Mouse (Mus musculus) myocyte (in vitro differentiated cells): Measurements from ENCODE around the gene Ctcfl. TPM values are rescaled to one million over a fixed set of nuclear protein-coding genes. Genes with fewer than 3 reads are reported as not detected.

Experiments used
- H3K27me3 ChIP-seq: one replicate; pipeline ENCODE4 v1.6.1; 2011; ENCODE audit not compliant: control insufficient read depth, insufficient read depth, insufficient read length
- H3K36me3 ChIP-seq: one replicate; pipeline ENCODE4 v1.6.1; 2011; ENCODE audit not compliant: control insufficient read depth, insufficient read depth
- H3K4me2 ChIP-seq: one replicate; pipeline ENCODE4 v1.6.1; 2011; ENCODE audit warnings: low read depth, control low read depth
- H3K4me3 ChIP-seq: one replicate; pipeline ENCODE4 v1.5.1; 2011; ENCODE audit warnings: mild to moderate bottlenecking, control low read depth, moderate library complexity
- H3K79me2 ChIP-seq: one replicate; pipeline ENCODE4 v1.6.1; 2011; ENCODE audit not compliant: control insufficient read depth, insufficient read depth
- H3ac ChIP-seq: one replicate; pipeline ENCODE4 v1.6.1; 2011; ENCODE audit not compliant: control insufficient read depth, insufficient read length
- CEBPB ChIP-seq: IDR thresholded peaks from 2 replicates; pipeline ENCODE4 v1.6.1; 2011; ENCODE audit warnings: mild to moderate bottlenecking, moderate library complexity; ENCODE audit not compliant: poor library complexity, insufficient read depth, severe bottlenecking
- E2F4 ChIP-seq: IDR thresholded peaks from one replicate; pipeline ENCODE4 v1.6.1; 2011; ENCODE audit warnings: mild to moderate bottlenecking, control low read depth, moderate library complexity; ENCODE audit not compliant: insufficient read depth
- MAX ChIP-seq: IDR thresholded peaks from one replicate; pipeline ENCODE4 v1.6.1; 2011; ENCODE audit warnings: low read depth, mild to moderate bottlenecking, control low read depth
- MYOD1 ChIP-seq, 3 experiments: IDR thresholded peaks; one replicate each; pipeline ENCODE4 v1.6.1; 2011; ENCODE audit warnings: control low read depth in 2 of 3, low read depth in 2 of 3, mild to moderate bottlenecking in 2 of 3, moderate library complexity in 1 of 3; ENCODE audit not compliant: insufficient read length in 2 of 3, control insufficient read depth in 1 of 3
- MYOG ChIP-seq, 3 experiments: IDR thresholded peaks; one replicate each; pipeline ENCODE4 v1.6.1; 2011; ENCODE audit warnings: control low read depth in 2 of 3, low read depth in 2 of 3, mild to moderate bottlenecking in 2 of 3; ENCODE audit not compliant: insufficient read length in 2 of 3, control insufficient read depth in 1 of 3, insufficient read depth in 1 of 3
- POLR2A ChIP-seq: IDR thresholded peaks from one replicate; pipeline ENCODE4 v1.6.1; 2011; ENCODE audit warnings: low read depth, mild to moderate bottlenecking, control low read depth, moderate library complexity; ENCODE audit not compliant: insufficient read length
- POLR2AphosphoS2 ChIP-seq: IDR thresholded peaks from one replicate; pipeline ENCODE4 v1.6.1; 2011; ENCODE audit warnings: low read depth, control low read depth; ENCODE audit not compliant: insufficient read length
- REST ChIP-seq: IDR thresholded peaks from one replicate; pipeline ENCODE4 v1.6.1; 2011; ENCODE audit warnings: mild to moderate bottlenecking, control low read depth, moderate library complexity; ENCODE audit not compliant: insufficient read depth, insufficient read length
- SRF ChIP-seq: IDR thresholded peaks from one replicate; pipeline ENCODE4 v1.6.1; 2011; ENCODE audit warnings: low read depth; ENCODE audit not compliant: control insufficient read depth, insufficient read length
- TCF12 ChIP-seq: IDR thresholded peaks from one replicate; pipeline ENCODE4 v1.6.1; 2011; ENCODE audit warnings: mild to moderate bottlenecking, control low read depth; ENCODE audit not compliant: poor library complexity, insufficient read depth, severe bottlenecking
- TCF3 ChIP-seq: IDR thresholded peaks from one replicate; pipeline ENCODE4 v1.6.1; 2011; ENCODE audit warnings: low read depth, control low read depth; ENCODE audit not compliant: insufficient read length
- USF1 ChIP-seq: IDR thresholded peaks from one replicate; pipeline ENCODE4 v1.6.1; 2011; ENCODE audit warnings: low read depth, mild to moderate bottlenecking, control low read depth, moderate library complexity
- polyA plus RNA-seq: library from polyadenylated mRNA; unstranded; fragments of >200 nt; fragmentation: generic; extraction: Trizol; gene quantifications from one replicate; pipeline ENCODE4 v1.2.1, GENCODE M21; 2012; ENCODE audit warnings: missing spikeins

Gene Ctcfl
- polyA plus RNA-seq, 1 experiment, result not detected

DNA sequence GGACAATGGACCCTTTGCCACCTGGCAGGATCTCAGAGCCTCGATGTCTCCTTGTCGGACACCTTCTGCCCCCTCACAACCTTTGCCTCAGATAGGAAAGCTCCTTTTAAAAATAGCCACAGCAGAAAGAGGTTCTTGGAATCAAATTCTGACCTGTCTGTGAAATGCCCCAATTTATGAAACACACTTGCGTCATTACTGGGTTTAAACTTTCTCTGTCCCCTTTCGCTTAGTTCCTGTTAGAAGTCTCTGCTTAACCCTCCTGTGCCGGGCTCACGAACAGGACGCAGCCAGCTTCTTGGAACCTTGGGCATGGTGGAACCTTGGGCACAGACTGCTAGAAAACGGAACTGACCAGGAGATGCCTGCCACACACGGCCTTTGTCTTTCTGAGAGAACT, 8.8 kb downstream of the Ctcfl start:
- H3K4me3 ChIP-seq, result no peak overlapping the region
- H3K79me2 ChIP-seq, result no peaks in the 10 kb centered on the region
- peaks cover 15% of the 10 kb centered on the region for H3K27me3 ChIP-seq
- H3K4me2 ChIP-seq, result no peak overlapping the region
- TF ChIP-seq REST (no peak), SRF (no peak), TCF12 (no peak), MYOD1 (IDR thresholded peaks at IDR 0.05; ENCODE audit: control insufficient read depth in 1 of 3, insufficient read length in 2 of 3, low read depth in 2 of 3) (no peak), USF1 (no peak), TCF3 (no peak), E2F4 (no peak), POLR2A (no peak), MYOG (IDR thresholded peaks at IDR 0.05; ENCODE audit: control insufficient read depth in 1 of 3, insufficient read depth in 1 of 3, insufficient read length in 2 of 3, low read depth in 2 of 3) (no peak)
- H3K36me3 ChIP-seq, result no peaks in the 10 kb centered on the region
- H3ac ChIP-seq, result no peak overlapping the region

DNA sequence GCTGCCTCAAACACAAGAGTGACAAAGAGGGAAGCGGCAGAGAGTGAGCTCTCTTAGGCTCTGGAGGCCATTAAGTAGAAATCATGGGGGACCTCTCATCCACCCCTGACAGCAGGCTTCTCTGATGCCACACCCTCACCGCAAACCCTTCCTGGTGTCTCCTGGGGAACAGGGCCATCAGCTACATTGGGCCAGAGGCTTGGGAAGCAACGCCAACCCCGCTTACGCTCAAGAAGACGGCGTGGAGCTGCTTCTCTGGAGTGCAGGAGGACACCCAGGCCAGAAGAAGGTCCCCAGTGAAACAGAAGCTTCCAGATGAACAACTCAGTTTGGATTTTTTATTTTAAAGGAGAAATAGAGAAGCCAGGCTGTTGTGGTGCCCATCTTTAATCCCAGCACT, 9.8 kb downstream of the Ctcfl start:
- Histone ChIP-seq H3K36me3 (no peaks in the 10 kb centered on the region), H3ac (no peak overlapping the region), H3K4me3 (no peak overlapping the region), H3K4me2 (no peak overlapping the region), H3K79me2 (no peaks in the 10 kb centered on the region), H3K27me3 (peaks cover 22% of the 10 kb centered on the region)
- no peak for TF ChIP-seq SRF
- TF ChIP-seq MYOG (IDR thresholded peaks at IDR 0.05; ENCODE audit: control insufficient read depth in 1 of 3, insufficient read depth in 1 of 3, insufficient read length in 2 of 3, low read depth in 2 of 3), result no peak
- no peak for TF ChIP-seq E2F4
- no peak for TF ChIP-seq POLR2AphosphoS2
- TF ChIP-seq POLR2A, result no peak
- no peak for TF ChIP-seq TCF3
- TF ChIP-seq REST, result no peak
- no peak for TF ChIP-seq MYOD1 (IDR thresholded peaks at IDR 0.05; ENCODE audit: control insufficient read depth in 1 of 3, insufficient read length in 2 of 3, low read depth in 2 of 3)
- TF ChIP-seq USF1, result no peak
- no peak for TF ChIP-seq CEBPB
- TF ChIP-seq TCF12, result no peak
- TF ChIP-seq MAX, result no peak

DNA sequence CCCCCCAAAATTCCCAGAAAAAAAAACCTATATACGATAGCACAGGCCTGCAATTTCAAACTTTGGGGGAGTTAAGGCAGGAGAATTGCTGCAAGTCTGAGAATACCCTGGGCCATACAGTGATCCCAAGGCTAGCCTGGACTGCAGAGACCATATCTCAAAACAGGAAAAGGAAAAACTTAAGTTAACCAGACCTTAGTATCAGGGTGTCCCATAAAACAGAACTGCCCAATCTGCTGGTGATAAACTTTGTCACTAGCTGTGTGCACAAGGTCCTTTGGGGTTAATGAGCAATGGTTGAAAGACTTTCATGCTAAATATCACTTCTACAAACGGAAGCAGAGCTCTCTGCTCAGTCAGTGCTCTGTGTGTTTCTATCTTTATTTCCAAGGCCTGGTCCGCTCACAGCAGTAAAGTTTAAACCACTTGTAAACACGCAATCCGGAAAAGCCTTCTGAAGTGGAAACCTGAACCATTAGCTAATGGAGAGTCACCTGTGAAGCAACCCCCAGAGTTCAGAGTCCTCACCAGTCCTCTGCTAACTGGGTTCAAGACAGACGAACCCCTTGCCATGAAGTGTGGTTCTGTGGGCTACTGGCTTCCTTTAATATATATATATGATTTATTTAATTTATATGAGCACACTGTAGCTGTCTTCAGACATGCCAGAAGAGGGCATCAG, 10.7 kb downstream of the Ctcfl start:
- no peak overlapping the region for H3ac ChIP-seq
- peaks cover 24% of the 10 kb centered on the region for H3K27me3 ChIP-seq
- no peaks in the 10 kb centered on the region for H3K79me2 ChIP-seq
- H3K4me2 ChIP-seq, result no peak overlapping the region
- TF ChIP-seq MYOD1 (IDR thresholded peaks at IDR 0.05; ENCODE audit: control insufficient read depth in 1 of 3, insufficient read length in 2 of 3, low read depth in 2 of 3), result no peak
- TF ChIP-seq MAX, result no peak
- TF ChIP-seq CEBPB, result no peak
- no peak for TF ChIP-seq TCF12
- no peak for TF ChIP-seq TCF3
- no peak for TF ChIP-seq SRF
- no peak for TF ChIP-seq USF1
- TF ChIP-seq POLR2AphosphoS2, result no peak
- TF ChIP-seq E2F4, result no peak
- no peak for TF ChIP-seq REST
- H3K4me3 ChIP-seq, result no peak overlapping the region
- no peaks in the 10 kb centered on the region for H3K36me3 ChIP-seq

DNA sequence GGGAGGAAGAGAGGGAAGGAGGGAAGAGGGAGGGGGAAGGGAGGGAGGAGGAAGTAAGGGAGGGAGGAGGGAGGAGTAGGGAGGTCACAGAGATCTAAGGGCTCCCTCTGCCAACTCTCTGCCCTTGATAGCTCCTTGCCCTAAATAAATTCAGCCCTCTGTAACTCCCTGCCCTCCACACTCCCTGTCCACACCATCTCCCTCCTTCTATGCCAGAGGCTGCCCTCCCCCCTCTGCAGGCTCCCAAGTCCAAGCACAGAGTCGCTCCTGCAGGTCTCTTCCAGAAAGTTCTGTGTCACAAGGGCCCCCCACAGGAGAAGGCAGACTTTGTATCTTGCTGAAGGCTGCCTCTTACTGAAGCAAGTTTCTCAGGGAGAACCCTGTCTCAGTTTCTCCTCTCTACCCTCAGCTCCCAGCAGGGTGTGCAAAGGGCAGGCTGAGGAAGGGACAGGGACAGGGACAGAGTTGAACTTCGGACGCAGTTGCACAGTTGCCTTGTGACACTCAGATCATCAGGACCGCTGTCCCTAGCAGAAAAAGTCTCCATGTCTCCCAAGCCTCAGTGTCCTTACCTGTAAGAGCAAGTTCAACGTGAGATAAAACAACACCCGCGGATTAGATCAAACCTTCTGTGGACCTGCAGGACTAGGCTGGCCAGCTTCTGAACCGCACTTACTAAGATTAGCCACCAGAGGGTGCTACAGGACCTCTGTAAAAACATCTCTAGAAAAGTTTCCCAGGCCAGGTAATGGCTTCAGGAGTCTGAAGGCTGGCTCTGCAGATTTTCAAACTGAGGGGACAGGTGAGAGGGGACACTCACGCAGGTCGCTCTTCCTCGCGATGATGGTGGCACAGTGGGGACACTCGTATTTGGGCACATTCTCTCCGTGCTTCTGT, 12.2 kb downstream of the Ctcfl start:
- no peak overlapping the region for H3K4me3 ChIP-seq
- no peaks in the 10 kb centered on the region for H3K79me2 ChIP-seq
- H3K27me3 ChIP-seq, result peaks cover 28% of the 10 kb centered on the region
- H3K4me2 ChIP-seq, result no peak overlapping the region
- H3K36me3 ChIP-seq, result no peaks in the 10 kb centered on the region
- TF ChIP-seq TCF3, result no peak
- no peak for TF ChIP-seq MYOD1 (IDR thresholded peaks at IDR 0.05; ENCODE audit: control insufficient read depth in 1 of 3, insufficient read length in 2 of 3, low read depth in 2 of 3)
- no peak for TF ChIP-seq CEBPB
- no peak for TF ChIP-seq E2F4
- no peak for TF ChIP-seq MYOG (IDR thresholded peaks at IDR 0.05; ENCODE audit: control insufficient read depth in 1 of 3, insufficient read depth in 1 of 3, insufficient read length in 2 of 3, low read depth in 2 of 3)
- TF ChIP-seq MAX, result no peak
- TF ChIP-seq TCF12, result no peak
- TF ChIP-seq POLR2AphosphoS2, result no peak
- TF ChIP-seq USF1, result no peak
- TF ChIP-seq POLR2A, result no peak
- no peak for TF ChIP-seq SRF
- TF ChIP-seq REST, result no peak
- no peak overlapping the region for H3ac ChIP-seq
